Mouse (Mus musculus): ENCODE data around the gene Leprot. TPM values are rescaled to one million over a fixed set of nuclear protein-coding genes. Genes with fewer than 3 reads are reported as not detected.

Leprot gene
- polyA plus RNA-seq, 1 experiment from 2014 or later = 89.5 TPM

DNA sequence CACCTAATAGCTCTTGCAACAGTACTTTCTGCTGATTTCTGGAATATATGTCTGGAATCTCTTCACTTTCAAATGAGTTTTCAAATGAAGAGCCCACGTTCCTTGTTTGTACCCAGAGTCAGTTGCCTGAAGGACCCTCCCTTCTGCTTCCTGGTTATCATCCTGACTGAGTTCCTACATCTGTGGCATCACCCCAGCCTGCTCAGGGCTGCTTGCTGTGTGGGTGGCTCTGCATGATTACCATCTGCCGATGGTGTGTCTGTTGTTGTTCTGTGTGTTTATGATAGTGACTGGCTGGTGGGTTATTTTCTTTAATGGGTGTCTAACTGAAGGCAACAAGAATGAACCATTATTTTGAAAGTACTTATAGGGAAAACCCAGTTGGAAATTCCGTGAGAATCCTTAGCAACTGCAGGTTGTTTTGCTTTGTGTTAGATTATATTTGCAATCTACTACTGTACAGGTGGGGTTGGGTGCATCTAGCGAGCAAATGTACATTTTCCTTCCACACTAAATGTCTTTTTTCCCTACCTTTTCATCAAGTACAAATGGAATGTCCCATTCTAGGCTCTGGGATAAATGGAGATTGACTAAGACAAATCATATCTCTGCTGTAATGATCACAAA, 7.4 kb downstream of the Leprot start:
- Histone ChIP-seq H3K27me3 (ENCODE audit: control insufficient read depth, insufficient read depth, low read length) (no peaks in the 10 kb centered on the region), H3K4me2 (replicated peaks; ENCODE audit: low read depth) (no peak overlapping the region), H3K9ac (ENCODE audit: low read length) (no peak overlapping the region), H3K4me3 (ENCODE audit: low read depth, low read length) (no peak overlapping the region), H3K27ac (replicated peaks) (no peak overlapping the region), H3K4me1 (replicated peaks; ENCODE audit: control insufficient read depth, insufficient read depth) (no peaks in the 10 kb centered on the region), H3K9me3 (ENCODE audit: control insufficient read depth, low read length) (no peaks in the 10 kb centered on the region), H3K36me3 (ENCODE audit: control insufficient read depth, insufficient read depth, low read length) (peaks cover 7% of the 10 kb centered on the region; the same call in 1 of the 2 replicates)
- WGBS = 74% methylated on average over 4 of the region's 4 CpGs
- no peak for TF ChIP-seq EP300 (optimal IDR thresholded peaks at IDR 0.05)
- DNase-seq (ENCODE audit: low spot score) = no peak
- no peak for ATAC-seq (ENCODE audit: low FRiP score, low TSS enrichment)

DNA sequence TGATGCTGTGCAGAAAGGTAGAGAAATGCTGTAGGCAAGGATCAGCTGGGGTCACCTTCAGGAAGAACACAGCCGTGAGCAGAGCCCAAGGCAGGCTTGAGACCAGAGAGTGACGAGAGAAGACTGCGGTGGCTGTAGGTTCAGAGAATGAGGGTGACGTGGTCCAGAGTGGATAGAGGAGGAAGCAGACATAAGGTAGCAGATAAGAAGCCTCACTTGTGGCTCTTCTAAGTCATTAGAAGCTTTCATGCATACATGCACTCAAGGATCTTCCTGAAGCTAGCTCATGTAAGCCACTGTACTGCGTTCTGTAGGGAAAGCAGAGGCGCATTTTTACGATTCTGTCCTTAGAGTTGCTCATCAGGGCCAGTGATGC, 7.9 kb downstream of the Leprot start:
- Histone ChIP-seq H3K36me3 (ENCODE audit: control insufficient read depth, insufficient read depth, low read length) (peaks cover 7% of the 10 kb centered on the region; the same call in 1 of the 2 replicates), H3K4me2 (replicated peaks; ENCODE audit: low read depth) (no peak overlapping the region), H3K27ac (replicated peaks) (no peak overlapping the region), H3K9me3 (ENCODE audit: control insufficient read depth, low read length) (no peaks in the 10 kb centered on the region), H3K9ac (ENCODE audit: low read length) (no peak overlapping the region), H3K4me1 (replicated peaks; ENCODE audit: control insufficient read depth, insufficient read depth) (no peaks in the 10 kb centered on the region), H3K27me3 (ENCODE audit: control insufficient read depth, insufficient read depth, low read length) (no peaks in the 10 kb centered on the region), H3K4me3 (ENCODE audit: low read depth, low read length) (no peak overlapping the region)
- no peak for TF ChIP-seq EP300 (optimal IDR thresholded peaks at IDR 0.05)
- TF ChIP-seq CTCF (IDR thresholded peaks at IDR 0.05; ENCODE audit: low read depth) = no peak
- DNase-seq (ENCODE audit: low spot score) = no peak
- no peak for ATAC-seq (ENCODE audit: low FRiP score, low TSS enrichment)
- WGBS = 89% methylated on average over 7 of the region's 7 CpGs

DNA sequence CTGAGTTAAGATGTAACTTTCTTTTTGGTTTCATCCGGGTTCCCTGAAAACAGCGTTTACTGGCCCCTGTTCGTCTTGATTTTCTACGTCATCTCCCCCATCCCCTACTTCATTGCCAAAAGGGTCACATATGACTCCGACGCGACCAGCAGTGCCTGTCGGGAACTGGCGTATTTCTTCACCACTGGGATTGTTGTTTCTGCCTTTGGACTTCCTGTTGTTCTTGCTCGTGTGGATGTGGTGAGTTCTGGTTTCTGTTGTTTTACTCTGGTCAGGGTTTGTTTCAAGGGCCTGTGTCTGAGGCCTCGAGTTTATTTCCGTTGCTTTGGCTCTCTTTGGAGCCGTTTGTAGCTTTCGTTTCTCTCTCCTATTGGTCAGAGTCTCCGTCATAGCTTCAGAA, 8.5 kb downstream of the Leprot start:
- Histone ChIP-seq H3K4me2 (replicated peaks; ENCODE audit: low read depth) (no peak overlapping the region), H3K27me3 (ENCODE audit: control insufficient read depth, insufficient read depth, low read length) (no peaks in the 10 kb centered on the region), H3K4me3 (ENCODE audit: low read depth, low read length) (no peak overlapping the region), H3K36me3 (ENCODE audit: control insufficient read depth, insufficient read depth, low read length) (peaks cover 9% of the 10 kb centered on the region; the same call in 1 of the 2 replicates), H3K9ac (ENCODE audit: low read length) (no peak overlapping the region), H3K4me1 (replicated peaks; ENCODE audit: control insufficient read depth, insufficient read depth) (no peaks in the 10 kb centered on the region), H3K27ac (replicated peaks) (no peak overlapping the region), H3K9me3 (ENCODE audit: control insufficient read depth, low read length) (no peaks in the 10 kb centered on the region)
- TF ChIP-seq CTCF (IDR thresholded peaks at IDR 0.05; ENCODE audit: low read depth) (no peak), EP300 (optimal IDR thresholded peaks at IDR 0.05) (no peak)
- ATAC-seq (ENCODE audit: low FRiP score, low TSS enrichment) (no peak), DNase-seq (ENCODE audit: low spot score) (no peak)
- WGBS = 83% methylated on average over 15 of the region's 15 CpGs

DNA sequence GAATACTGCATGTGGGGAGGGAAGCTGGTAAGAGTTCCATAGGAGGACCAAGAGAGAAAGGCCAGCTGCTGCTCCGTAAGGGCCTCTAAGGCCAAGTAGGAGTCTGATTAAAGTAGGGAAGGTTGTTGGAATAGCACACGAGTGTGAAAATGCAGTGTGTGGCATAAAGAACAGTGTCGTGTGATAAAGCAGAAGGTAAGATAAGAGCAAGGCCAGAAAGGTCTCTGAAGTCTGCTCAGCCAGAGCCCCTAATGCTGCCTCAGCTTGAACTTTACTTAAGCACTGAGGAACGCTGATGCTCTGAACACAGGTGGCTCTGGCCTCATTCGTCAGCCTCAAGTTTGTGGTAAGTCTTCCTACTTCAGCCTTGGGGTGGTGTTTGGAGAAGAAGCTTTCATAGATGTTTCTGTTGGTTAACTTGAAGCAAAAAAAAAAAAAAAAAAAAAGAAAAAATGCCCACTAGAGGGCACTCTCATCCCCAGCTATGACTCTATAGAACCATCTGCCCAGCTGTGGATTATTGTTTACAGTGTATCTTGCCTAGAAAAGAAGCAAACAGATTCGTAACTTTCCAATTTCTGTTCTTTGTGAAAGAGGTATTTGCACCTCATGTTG, 9.5 kb downstream of the Leprot start:
- ATAC-seq (ENCODE audit: low FRiP score, low TSS enrichment) (no peak), DNase-seq (ENCODE audit: low spot score) (no peak)
- TF ChIP-seq EP300 (optimal IDR thresholded peaks at IDR 0.05) = no peak
- TF ChIP-seq CTCF (IDR thresholded peaks at IDR 0.05; ENCODE audit: low read depth) = peak; percentile 77
- Histone ChIP-seq H3K36me3 (ENCODE audit: control insufficient read depth, insufficient read depth, low read length) (peaks cover 9% of the 10 kb centered on the region; the same call in 1 of the 2 replicates), H3K4me1 (replicated peaks; ENCODE audit: control insufficient read depth, insufficient read depth) (no peaks in the 10 kb centered on the region), H3K27ac (replicated peaks) (no peak overlapping the region), H3K9me3 (ENCODE audit: control insufficient read depth, low read length) (no peaks in the 10 kb centered on the region), H3K27me3 (ENCODE audit: control insufficient read depth, insufficient read depth, low read length) (no peaks in the 10 kb centered on the region), H3K9ac (ENCODE audit: low read length) (no peak overlapping the region), H3K4me2 (replicated peaks; ENCODE audit: low read depth) (no peak overlapping the region), H3K4me3 (ENCODE audit: low read depth, low read length) (no peak overlapping the region)
- WGBS = 39% methylated on average over 6 of the region's 6 CpGs

DNA sequence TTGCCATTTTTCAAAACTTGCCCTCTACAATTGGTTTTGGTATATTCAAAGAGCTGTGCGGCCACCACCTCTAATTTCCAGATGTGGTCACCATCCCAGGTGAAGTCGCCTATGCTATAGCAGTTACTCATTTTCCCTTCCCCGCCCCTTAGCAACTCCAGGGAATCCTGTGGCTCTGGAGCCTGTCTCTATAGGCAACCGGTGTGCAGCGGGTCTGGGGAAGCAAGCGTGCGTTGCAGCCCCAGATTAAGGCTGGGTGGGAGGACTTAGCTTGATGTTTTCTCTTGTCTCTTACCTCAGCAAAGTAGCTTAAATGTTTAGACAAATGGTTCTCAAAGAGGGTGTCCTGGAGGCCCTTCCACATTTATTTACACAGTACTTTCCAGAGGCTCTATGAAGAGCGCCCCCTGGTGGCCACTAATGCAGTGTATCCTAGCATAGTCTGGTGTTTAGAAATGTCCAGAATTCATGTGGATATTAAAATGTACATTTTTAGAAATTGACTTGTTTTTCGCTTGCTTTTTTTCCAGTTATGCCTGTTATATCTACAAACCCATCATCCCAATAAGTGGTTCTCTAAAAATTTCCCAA, 16.7 kb downstream of the Leprot start:
- Histone ChIP-seq H3K36me3 (ENCODE audit: control insufficient read depth, insufficient read depth, low read length) (peaks cover 7% of the 10 kb centered on the region; the same call in 1 of the 2 replicates), H3K27me3 (ENCODE audit: control insufficient read depth, insufficient read depth, low read length) (no peaks in the 10 kb centered on the region), H3K9ac (ENCODE audit: low read length) (no peak overlapping the region), H3K4me1 (replicated peaks; ENCODE audit: control insufficient read depth, insufficient read depth) (no peaks in the 10 kb centered on the region), H3K27ac (replicated peaks) (no peak overlapping the region), H3K4me3 (ENCODE audit: low read depth, low read length) (no peak overlapping the region), H3K9me3 (ENCODE audit: control insufficient read depth, low read length) (0 out of 2 replicates have a peak, but pooled peaks cover 2% of the 10 kb centered on the region), H3K4me2 (replicated peaks; ENCODE audit: low read depth) (no peak overlapping the region)
- 70% methylated on average over 9 of the region's 9 CpGs for WGBS
- peak; percentile 29 for DNase-seq (ENCODE audit: low spot score)
- ATAC-seq (ENCODE audit: low FRiP score, low TSS enrichment) = no peak
- TF ChIP-seq EP300 (optimal IDR thresholded peaks at IDR 0.05) (no peak), CTCF (IDR thresholded peaks at IDR 0.05; ENCODE audit: low read depth) (peak; percentile 72)

DNA sequence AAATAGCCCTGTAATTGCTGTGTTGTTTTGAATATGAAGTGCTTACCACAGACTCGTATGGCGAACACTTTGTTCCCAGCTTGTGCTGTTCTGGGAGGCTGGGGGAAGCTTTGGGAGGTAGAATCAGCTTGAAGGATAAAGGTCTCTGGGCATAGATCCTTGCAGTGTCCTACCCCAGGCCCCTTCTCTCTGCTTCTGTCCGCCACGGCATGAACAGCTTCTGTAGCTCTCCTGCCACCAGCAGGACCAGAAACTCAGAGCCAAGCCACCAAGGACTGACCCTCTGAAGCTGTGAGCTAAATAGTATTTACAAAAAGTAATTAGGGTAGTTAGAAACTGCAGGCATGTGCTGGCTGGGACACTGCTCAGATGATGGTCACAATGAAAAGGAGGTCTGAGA, 17.2 kb downstream of the Leprot start:
- WGBS = 94% methylated on average over 4 of the region's 4 CpGs
- H3K9ac ChIP-seq (ENCODE audit: low read length) = no peak overlapping the region
- no peaks in the 10 kb centered on the region for H3K4me1 ChIP-seq (replicated peaks; ENCODE audit: control insufficient read depth, insufficient read depth)
- H3K4me3 ChIP-seq (ENCODE audit: low read depth, low read length) = no peak overlapping the region
- H3K27ac ChIP-seq (replicated peaks) = no peak overlapping the region
- DNase-seq (ENCODE audit: low spot score) (no peak), ATAC-seq (ENCODE audit: low FRiP score, low TSS enrichment) (no peak)
- H3K9me3 ChIP-seq (ENCODE audit: control insufficient read depth, low read length) = 0 out of 2 replicates have a peak, but pooled peaks cover 2% of the 10 kb centered on the region
- peaks cover 4% of the 10 kb centered on the region; the same call in 1 of the 2 replicates for H3K36me3 ChIP-seq (ENCODE audit: control insufficient read depth, insufficient read depth, low read length)
- H3K27me3 ChIP-seq (ENCODE audit: control insufficient read depth, insufficient read depth, low read length) = no peaks in the 10 kb centered on the region
- H3K4me2 ChIP-seq (replicated peaks; ENCODE audit: low read depth) = no peak overlapping the region
- no peak for TF ChIP-seq CTCF (IDR thresholded peaks at IDR 0.05; ENCODE audit: low read depth)
- no peak for TF ChIP-seq EP300 (optimal IDR thresholded peaks at IDR 0.05)
